Mouse (Mus musculus) limb, embryonic 10.5 days (tissue): Measurements from ENCODE around the gene Slc9a5. TPM values are rescaled to one million over a fixed set of nuclear protein-coding genes. Genes with fewer than 3 reads are reported as not detected.
A peak's percentile ranks its signal among the peaks of the same experiment; 100 is the strongest.

Experiments
- DNase-seq: peaks from one replicate; pipeline ENCODE4 v3.0.0-alpha.2; 2017; ENCODE audit warnings: low spot score
- H3K27ac ChIP-seq: fragments of 300-500 bp; sonication (generic); 2 replicates; pipeline ENCODE4 v1.5.1; 2016; ENCODE audit warnings: mild to moderate bottlenecking
- H3K27me3 ChIP-seq: fragments of 300-500 bp; sonication (generic); 2 replicates; pipeline ENCODE4 v1.6.1; 2016; ENCODE audit warnings: low read depth, mild to moderate bottlenecking; ENCODE audit not compliant: poor library complexity, severe bottlenecking
- H3K36me3 ChIP-seq: fragments of 300-500 bp; sonication (generic); 2 replicates; pipeline ENCODE4 v1.6.1; 2016; ENCODE audit warnings: mild to moderate bottlenecking, moderate library complexity
- H3K4me1 ChIP-seq: fragments of 300-500 bp; sonication (generic); 2 replicates; pipeline ENCODE4 v1.6.1; 2016
- H3K4me3 ChIP-seq: fragments of 300-500 bp; sonication (generic); 2 replicates; pipeline ENCODE4 v1.5.1; 2016; ENCODE audit warnings: mild to moderate bottlenecking, moderate library complexity
- H3K9me3 ChIP-seq: fragments of 300-500 bp; sonication (generic); replicated peaks from 2 replicates; pipeline ENCODE4 v1.6.1; 2016; ENCODE audit warnings: mild to moderate bottlenecking
- WGBS: fragments of 180-500 bp; shearing (Covaris S2); methylation state at CpG from one replicate; pipeline ENCODE4 v1.1.7; 2016; 5-methylcytosine and 5-hydroxymethylcytosine counted together
- polyA plus RNA-seq: library from polyadenylated mRNA; unstranded; fragments of >200 nt; fragmentation: Nextera tagmentation; extraction: Ambion mirVana; gene quantifications from 2 replicates; pipeline ENCODE4 v1.2.1, GENCODE M21; 2016

The Slc9a5 gene
- polyA plus RNA-seq, 1 experiment from 2014 or later: 6.3 TPM

DNA sequence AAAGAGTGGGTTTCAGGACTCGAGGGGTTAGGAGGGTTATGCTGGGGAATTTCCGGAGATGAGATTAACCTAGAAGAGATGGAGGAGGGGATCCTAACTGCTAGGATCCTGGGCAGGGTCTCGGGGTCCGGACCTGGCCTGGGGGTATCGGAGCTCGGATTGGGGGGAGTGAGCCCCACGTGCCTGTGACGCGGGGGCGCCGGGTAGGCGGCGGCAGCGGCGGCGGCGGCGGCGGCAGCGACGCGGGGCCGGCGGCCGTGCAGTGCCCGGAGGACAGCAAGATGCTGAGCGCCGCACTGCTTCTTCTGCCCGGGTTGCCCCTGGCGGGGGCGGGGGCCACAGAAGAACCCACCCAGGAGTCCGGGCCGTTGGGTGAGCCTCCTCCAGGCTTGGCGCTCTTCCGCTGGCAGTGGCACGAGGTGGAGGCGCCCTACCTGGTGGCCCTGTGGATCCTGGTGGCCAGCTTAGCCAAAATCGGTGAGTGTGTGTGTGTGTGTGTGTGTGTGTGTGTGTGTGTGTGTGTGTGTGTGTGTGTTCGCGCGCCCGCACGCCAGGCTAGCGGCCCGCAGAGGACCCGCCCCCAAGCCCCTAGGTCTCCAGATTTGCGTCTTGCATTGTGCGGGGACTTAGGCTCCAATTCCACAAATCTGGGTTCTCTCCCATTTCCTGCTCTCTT lies 591 bp downstream of the Slc9a5 start:
- Histone ChIP-seq H3K36me3 (peaks cover 7% of the 10 kb centered on the region), H3K27ac (peak overlapping the region; percentile 88), H3K9me3 (no peaks in the 10 kb centered on the region), H3K4me3 (peak overlapping the region; percentile 74), H3K4me1 (peaks cover 54% of the 10 kb centered on the region), H3K27me3 (0 out of 2 replicates have a peak, but pooled peaks cover 6% of the 10 kb centered on the region)
- DNase-seq: peak; percentile 75
- under 1% methylated on average over 48 of the region's 48 CpGs for WGBS

DNA sequence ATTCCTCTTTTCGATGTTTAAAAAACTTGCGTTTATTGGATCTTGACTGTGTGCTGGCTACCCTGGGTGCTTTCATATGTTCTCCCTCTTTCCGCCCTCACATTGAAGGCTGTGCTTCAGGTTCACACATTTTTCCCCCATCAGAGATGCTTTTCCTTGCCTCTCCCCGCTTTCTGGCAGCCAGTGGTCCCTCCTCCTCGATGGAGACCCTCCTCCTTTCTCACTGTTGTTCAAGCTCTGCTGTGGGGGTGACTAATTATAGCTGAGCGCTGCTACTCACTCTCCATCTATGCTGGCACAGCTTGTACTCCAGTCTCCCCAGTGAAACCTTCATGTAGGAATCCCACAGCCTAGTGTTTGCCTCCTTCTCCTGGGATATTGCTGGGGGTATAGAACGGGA lies 1.5 kb downstream of the Slc9a5 start:
- peak overlapping the region; percentile 74 for H3K4me3 ChIP-seq
- DNase-seq: no peak
- no peaks in the 10 kb centered on the region for H3K9me3 ChIP-seq
- no peak overlapping the region for H3K27ac ChIP-seq
- H3K27me3 ChIP-seq: 0 out of 2 replicates have a peak, but pooled peaks cover 6% of the 10 kb centered on the region
- H3K4me1 ChIP-seq: peaks cover 63% of the 10 kb centered on the region
- H3K36me3 ChIP-seq: peaks cover 7% of the 10 kb centered on the region
- WGBS: 48% methylated on average over 7 of the region's 7 CpGs

GRCm38 (mm10) chr8:105353583-105354135 lies 5.0 kb downstream of the Slc9a5 start:
- H3K36me3 ChIP-seq: peaks cover 38% of the 10 kb centered on the region
- no peaks in the 10 kb centered on the region for H3K9me3 ChIP-seq
- 81% methylated on average over 8 of the region's 8 CpGs for WGBS
- H3K27ac ChIP-seq: 0 out of 2 replicates have a peak overlapping the region, but pooled peaks have one; percentile 20
- 0 out of 2 replicates have a peak, but pooled peaks cover 6% of the 10 kb centered on the region for H3K27me3 ChIP-seq
- peaks cover 53% of the 10 kb centered on the region for H3K4me1 ChIP-seq
- DNase-seq: no peak
- H3K4me3 ChIP-seq: no peak overlapping the region

- Histone ChIP-seq H3K36me3 (peaks cover 45% of the 10 kb centered on the region), H3K27ac (peak overlapping the region; percentile 61; the same call in 1 of the 2 replicates), H3K4me1 (peaks cover 53% of the 10 kb centered on the region), H3K27me3 (0 out of 2 replicates have a peak, but pooled peaks cover 6% of the 10 kb centered on the region), H3K4me3 (no peak overlapping the region), H3K9me3 (no peaks in the 10 kb centered on the region)
- 82% methylated on average over 4 of the region's 4 CpGs for WGBS
- no peak for DNase-seq
Observed at GRCm38 (mm10) chr8:105354549-105354948, 5.9 kb downstream of the Slc9a5 start.

- WGBS: 62% methylated on average over 26 of the region's 26 CpGs
- H3K4me1 ChIP-seq: peaks cover 48% of the 10 kb centered on the region
- peaks cover 45% of the 10 kb centered on the region for H3K36me3 ChIP-seq
- H3K27me3 ChIP-seq: 0 out of 2 replicates have a peak, but pooled peaks cover 2% of the 10 kb centered on the region
- peak overlapping the region; percentile 10; the same call in 1 of the 2 replicates for H3K4me3 ChIP-seq
- H3K27ac ChIP-seq: peak overlapping the region; percentile 61
- DNase-seq: no peak
- H3K9me3 ChIP-seq: no peaks in the 10 kb centered on the region
Observed at GRCm38 (mm10) chr8:105355179-105356024, 6.8 kb downstream of the Slc9a5 start.

- WGBS: 88% methylated on average over 14 of the region's 14 CpGs
- no peaks in the 10 kb centered on the region for H3K27me3 ChIP-seq
- H3K9me3 ChIP-seq: no peaks in the 10 kb centered on the region
- H3K36me3 ChIP-seq: peaks cover 48% of the 10 kb centered on the region
- H3K27ac ChIP-seq: no peak overlapping the region
- no peak for DNase-seq
- peaks cover 46% of the 10 kb centered on the region for H3K4me1 ChIP-seq
- no peak overlapping the region for H3K4me3 ChIP-seq
Observed at GRCm38 (mm10) chr8:105356681-105357080, 8.0 kb downstream of the Slc9a5 start.

DNA sequence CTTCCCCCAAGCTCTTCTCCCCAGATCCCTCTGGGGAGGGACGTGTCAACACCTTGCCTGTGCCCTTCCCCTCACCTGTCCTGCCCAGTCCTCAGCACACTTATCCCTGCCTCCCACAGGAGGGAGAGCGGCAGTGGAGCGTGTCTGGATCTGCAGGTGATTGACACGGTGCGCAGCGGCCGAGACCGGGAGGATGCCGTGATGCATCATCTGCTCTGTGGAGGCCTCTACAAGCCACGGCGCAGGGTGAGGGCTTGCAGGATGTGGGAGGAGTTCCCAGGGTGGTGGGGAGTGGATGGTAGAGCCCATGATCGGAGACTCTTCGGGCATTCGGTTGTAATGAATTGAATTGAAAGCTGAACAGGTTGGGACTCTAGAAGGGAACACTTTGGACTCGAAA lies 10.6 kb downstream of the Slc9a5 start:
- H3K27me3 ChIP-seq: no peaks in the 10 kb centered on the region
- peaks cover 42% of the 10 kb centered on the region for H3K4me1 ChIP-seq
- no peaks in the 10 kb centered on the region for H3K9me3 ChIP-seq
- H3K4me3 ChIP-seq: no peak overlapping the region
- peaks cover 65% of the 10 kb centered on the region for H3K36me3 ChIP-seq
- no peak for DNase-seq
- 0 out of 2 replicates have a peak overlapping the region, but pooled peaks have one; percentile 7 for H3K27ac ChIP-seq
- 77% methylated on average over 15 of the region's 15 CpGs for WGBS

GRCm38 (mm10) chr8:105359646-105360045 lies 11.0 kb downstream of the Slc9a5 start:
- Histone ChIP-seq H3K36me3 (peaks cover 69% of the 10 kb centered on the region), H3K9me3 (no peaks in the 10 kb centered on the region), H3K4me1 (peaks cover 38% of the 10 kb centered on the region), H3K4me3 (no peak overlapping the region), H3K27ac (0 out of 2 replicates have a peak overlapping the region, but pooled peaks have one; percentile 7), H3K27me3 (no peaks in the 10 kb centered on the region)
- 52% methylated on average over 4 of the region's 4 CpGs for WGBS
- no peak for DNase-seq

GRCm38 (mm10) chr8:105361751-105362702 lies 13.4 kb downstream of the Slc9a5 start:
- Histone ChIP-seq H3K36me3 (peaks cover 71% of the 10 kb centered on the region), H3K9me3 (no peaks in the 10 kb centered on the region), H3K4me1 (peaks cover 20% of the 10 kb centered on the region), H3K4me3 (no peak overlapping the region), H3K27me3 (no peaks in the 10 kb centered on the region), H3K27ac (no peak overlapping the region)
- no peak for DNase-seq
- 88% methylated on average over 12 of the region's 12 CpGs for WGBS

DNA sequence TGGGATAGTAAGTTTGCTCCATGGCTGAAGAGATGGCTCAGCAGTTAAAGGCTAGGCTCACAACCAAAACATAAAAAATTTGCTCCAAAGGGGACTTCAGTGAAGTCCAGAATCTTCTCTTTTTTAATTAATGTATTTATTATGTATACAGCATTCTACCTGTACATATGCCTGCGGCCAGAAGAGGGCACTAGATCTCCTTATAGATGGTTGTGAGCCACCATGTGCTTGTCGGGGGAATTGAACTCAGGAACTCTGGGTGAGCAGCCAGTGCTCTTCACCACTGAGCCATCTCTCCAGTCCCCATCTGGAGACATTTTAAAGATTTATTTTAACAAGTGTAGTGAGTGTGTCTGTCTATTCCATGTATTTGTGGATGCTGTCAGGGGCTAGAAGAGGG lies 18.5 kb downstream of the Slc9a5 start:
- Histone ChIP-seq H3K9me3 (no peaks in the 10 kb centered on the region), H3K27ac (no peak overlapping the region), H3K4me3 (no peak overlapping the region), H3K27me3 (no peaks in the 10 kb centered on the region), H3K4me1 (0 out of 2 replicates have a peak, but pooled peaks cover 4% of the 10 kb centered on the region), H3K36me3 (peaks cover 70% of the 10 kb centered on the region)
- DNase-seq: no peak
- WGBS: 82% methylated on average over 2 of the region's 2 CpGs

DNA sequence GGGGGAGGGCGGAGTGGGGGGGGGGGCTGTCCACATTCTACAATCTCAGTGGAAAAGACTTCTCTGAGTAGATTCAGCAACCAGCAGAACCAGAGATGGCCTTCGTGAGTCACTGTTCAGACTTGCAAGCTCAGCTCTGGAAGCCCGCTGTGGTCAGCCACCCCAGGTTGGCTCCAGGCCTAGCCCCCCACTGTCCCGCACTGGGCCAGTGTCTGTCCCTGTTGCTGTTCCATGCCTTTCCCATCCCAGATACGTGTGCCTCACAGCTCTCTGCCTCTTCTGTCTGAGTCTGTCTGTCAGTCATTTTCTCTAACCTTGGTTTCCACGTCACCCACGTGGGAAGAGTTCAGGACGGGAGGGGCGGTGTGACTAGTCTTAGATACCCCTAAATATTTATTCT lies 23.8 kb downstream of the Slc9a5 start:
- WGBS: 80% methylated on average over 9 of the region's 9 CpGs

DNA sequence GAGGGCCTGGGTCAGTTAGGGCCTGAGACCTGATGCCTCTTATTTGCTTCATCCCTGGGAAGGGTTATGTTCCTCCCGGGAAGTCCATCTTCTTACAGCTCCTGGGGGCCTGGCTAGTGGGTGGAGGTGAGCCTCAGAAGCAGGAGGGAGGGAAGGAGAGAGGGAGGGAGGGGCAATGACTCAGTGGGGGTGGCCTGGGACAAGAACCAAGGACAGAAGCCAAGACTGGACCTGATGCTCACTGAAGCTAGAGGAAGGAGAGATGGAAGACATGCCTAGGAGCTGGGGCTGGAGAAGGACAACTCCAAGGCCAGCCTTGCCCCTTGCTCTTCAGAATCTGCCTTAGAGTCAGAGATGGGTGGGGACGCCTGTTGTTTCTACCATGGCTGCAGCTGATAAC lies 24.4 kb downstream of the Slc9a5 start, which contains the start of gene Plekhg4:
TSS of gene Plekhg4 (plus strand) at position 243 of the 400 bp plus-strand sequence.
- Histone ChIP-seq H3K27me3 (0 out of 2 replicates have a peak, but pooled peaks cover 3% of the 10 kb centered on the region), H3K4me1 (peaks cover 16% of the 10 kb centered on the region), H3K36me3 (peaks cover 14% of the 10 kb centered on the region), H3K4me3 (peak within 1 kb of the TSS; percentile 38), H3K9me3 (no peaks in the 10 kb centered on the region), H3K27ac (peak within 1 kb of the TSS; percentile 4; the same call in 1 of the 2 replicates)
- no peak for DNase-seq
- WGBS: 71% methylated on average over 2 of the region's 2 CpGs

More for the DNA sequence above, 23.8 kb downstream of the Slc9a5 start:
- Histone ChIP-seq H3K4me3 (no peak overlapping the region), H3K36me3 (peaks cover 19% of the 10 kb centered on the region), H3K27ac (peak overlapping the region; percentile 4; the same call in 1 of the 2 replicates), H3K4me1 (peaks cover 16% of the 10 kb centered on the region), H3K27me3 (0 out of 2 replicates have a peak, but pooled peaks cover 3% of the 10 kb centered on the region), H3K9me3 (no peaks in the 10 kb centered on the region)
- DNase-seq: no peak
